Mouse (Mus musculus) MEL (cell line): Measurements from ENCODE around the gene Olfr578.

Experiments
- CHD2 ChIP-seq: IDR thresholded peaks from 2 replicates; pipeline ENCODE4 v1.6.1; 2011; ENCODE audit warnings: low read length, improper control_type of control experiment
- CTCF ChIP-seq, 3 experiments: IDR thresholded peaks in 2 of 3; conservative IDR thresholded peaks in 1 of 3; 2 replicates each; pipeline ENCODE4 v1.5.1; 2011 to 2012; ENCODE audit warnings: low read length in 3 of 3, low read depth in 2 of 3, mild to moderate bottlenecking in 2 of 3, improper control_type of control experiment in 1 of 3, inconsistent platforms in 1 of 3, mixed read lengths in 1 of 3, moderate library complexity in 1 of 3; ENCODE audit not compliant: control insufficient read depth in 1 of 3, insufficient read depth in 1 of 3, poor library complexity in 1 of 3, severe bottlenecking in 1 of 3
- GATA1 ChIP-seq: IDR thresholded peaks from 2 replicates; pipeline ENCODE4 v1.6.1; 2011; ENCODE audit warnings: low read depth, low read length, improper control_type of control experiment
- NRF1 ChIP-seq: IDR thresholded peaks from 2 replicates; pipeline ENCODE4 v1.6.1; 2014; ENCODE audit warnings: low read depth, mild to moderate bottlenecking, inconsistent platforms, low read length, improper control_type of control experiment, moderate library complexity; ENCODE audit not compliant: poor library complexity, insufficient read depth, severe bottlenecking
- POLR2A ChIP-seq, 2 experiments: IDR thresholded peaks; 2 replicates each; pipeline ENCODE4 v1.6.1; 2011 to 2012; ENCODE audit warnings: low read length in 2 of 2, mild to moderate bottlenecking in 2 of 2, control low read depth in 1 of 2, improper control_type of control experiment in 1 of 2, low read depth in 1 of 2, moderate library complexity in 1 of 2; ENCODE audit not compliant: control insufficient read depth in 1 of 2, insufficient read depth in 1 of 2, poor library complexity in 1 of 2
- POLR2AphosphoS2 ChIP-seq: IDR thresholded peaks from 2 replicates; pipeline ENCODE4 v1.6.1; 2011; ENCODE audit warnings: low read length, improper control_type of control experiment
- SMC3 ChIP-seq: IDR thresholded peaks from 2 replicates; pipeline ENCODE4 v1.6.1; 2011; ENCODE audit warnings: low read depth, low read length, improper control_type of control experiment
- TAL1 ChIP-seq: IDR thresholded peaks from 2 replicates; pipeline ENCODE4 v1.6.1; 2012; ENCODE audit warnings: mild to moderate bottlenecking, inconsistent platforms, low read length, moderate library complexity, mixed read lengths
- TCF12 ChIP-seq: IDR thresholded peaks from 2 replicates; pipeline ENCODE4 v1.6.1; 2014; ENCODE audit warnings: low read depth, mild to moderate bottlenecking, inconsistent platforms, low read length, improper control_type of control experiment, moderate library complexity

GRCm38 (mm10) chr7:102942475-102942874, 46.6 kb downstream of the Olfr578 start, which contains the start of gene Olfr573-ps1:
- TF ChIP-seq SMC3 (no peak), POLR2A (IDR thresholded peaks at IDR 0.05; ENCODE audit: control insufficient read depth in 1 of 2, insufficient read depth in 1 of 2, low read depth in 1 of 2, low read length in 2 of 2, poor library complexity in 1 of 2) (no peak), TCF12 (no peak), CHD2 (no peak), CTCF (IDR thresholded peaks at IDR 0.05 in 2 of 3, conservative IDR thresholded peaks at IDR 0.05 in 1 of 3; ENCODE audit: control insufficient read depth in 1 of 3, insufficient read depth in 1 of 3, low read depth in 2 of 3, low read length in 3 of 3, poor library complexity in 1 of 3, severe bottlenecking in 1 of 3) (no peak), NRF1 (no peak), POLR2AphosphoS2 (no peak), GATA1 (no peak), TAL1 (no peak)
